Mouse (Mus musculus): Measurements from ENCODE around the gene Mindy4. TPM values are rescaled to one million over a fixed set of nuclear protein-coding genes. Genes with fewer than 3 reads are reported as not detected.

The Mindy4 gene
- total RNA-seq, 4 experiments from 2014 or later: 9.1 to 12.6 (median 10.6) TPM

DNA sequence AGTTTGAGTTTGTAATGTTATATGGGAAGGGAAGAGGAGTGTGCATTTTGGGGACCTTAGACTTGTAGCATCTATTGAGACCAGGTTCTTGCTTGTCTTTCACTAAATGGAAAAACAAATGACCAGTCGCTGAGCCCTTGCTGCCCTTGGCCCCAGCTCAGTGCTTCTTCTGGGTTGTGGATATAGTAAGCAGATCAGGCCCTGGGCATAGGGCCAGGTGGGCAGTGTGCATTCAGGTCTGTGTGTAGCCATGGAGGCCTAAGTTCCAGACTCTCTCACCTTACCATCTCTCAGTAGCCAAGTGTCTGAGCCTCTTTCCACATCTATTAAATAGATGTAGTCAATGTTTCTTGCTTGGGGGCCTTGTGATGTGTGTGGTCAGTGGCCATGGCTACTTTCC lies 92.1 kb downstream of the Mindy4 start:
- DNase-seq (ENCODE audit: low spot score in 2 of 2): no peak

DNA sequence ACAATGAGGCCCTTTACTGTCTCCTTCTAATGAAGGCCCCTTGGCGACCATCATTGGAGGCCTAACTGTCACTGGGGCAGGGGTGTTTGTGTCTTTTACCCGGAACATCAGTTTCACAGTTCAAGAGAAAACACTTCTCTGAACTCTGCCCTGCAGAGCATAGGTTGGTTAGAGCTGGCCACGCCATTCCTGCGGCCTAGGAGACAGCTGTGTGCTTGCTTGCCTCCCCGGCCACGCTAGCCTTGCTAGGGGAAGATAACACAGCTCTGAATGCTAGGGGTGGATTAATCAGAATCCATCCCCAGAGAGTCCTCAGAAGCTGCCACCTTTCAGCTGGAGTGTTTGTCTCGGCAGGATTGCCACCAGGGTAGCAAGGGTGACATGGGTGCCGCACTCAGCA lies 96.3 kb downstream of the Mindy4 start:
- no peak for DNase-seq (ENCODE audit: low spot score in 2 of 2)

DNA sequence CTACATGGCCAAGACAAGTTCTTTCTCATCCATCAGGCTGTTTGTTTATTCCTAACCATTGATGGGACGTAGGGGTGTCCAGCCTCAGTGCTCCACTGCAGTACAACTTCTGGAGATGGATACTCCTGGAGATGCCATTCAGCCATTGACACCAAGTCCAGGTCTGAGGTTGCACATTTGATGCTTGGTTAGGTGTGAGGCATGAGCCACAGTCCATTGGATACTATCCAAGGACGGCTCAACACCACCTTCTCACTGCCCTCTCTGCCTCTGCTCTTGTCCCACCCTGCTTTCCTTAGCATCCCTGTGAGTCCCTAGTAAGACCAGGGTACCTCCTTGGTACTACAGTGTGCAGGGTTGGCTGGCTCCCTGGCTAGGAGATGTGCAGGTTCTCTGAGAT lies 96.7 kb downstream of the Mindy4 start:
- DNase-seq (ENCODE audit: low spot score in 2 of 2): no peak

DNA sequence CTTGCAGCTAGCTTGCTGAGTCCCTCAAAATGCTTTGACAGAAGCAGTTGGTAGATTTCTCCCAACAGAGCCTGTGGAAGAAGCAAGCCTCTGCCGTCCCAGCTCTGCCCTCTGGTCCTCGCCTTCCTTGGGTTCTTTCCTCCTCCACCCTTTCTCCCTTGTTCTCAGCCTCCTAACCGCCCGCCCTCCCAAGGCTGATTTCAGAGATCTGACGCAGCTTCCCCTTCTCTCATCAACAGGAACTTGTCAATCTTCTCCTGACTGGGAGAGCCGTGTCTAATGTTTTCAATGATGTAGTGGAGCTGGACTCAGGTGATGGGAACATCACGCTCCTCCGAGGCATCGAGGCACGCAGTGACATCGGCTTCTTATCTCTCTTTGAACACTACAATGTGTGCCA lies 97.5 kb downstream of the Mindy4 start:
- no peak for DNase-seq (ENCODE audit: low spot score in 2 of 2)

DNA sequence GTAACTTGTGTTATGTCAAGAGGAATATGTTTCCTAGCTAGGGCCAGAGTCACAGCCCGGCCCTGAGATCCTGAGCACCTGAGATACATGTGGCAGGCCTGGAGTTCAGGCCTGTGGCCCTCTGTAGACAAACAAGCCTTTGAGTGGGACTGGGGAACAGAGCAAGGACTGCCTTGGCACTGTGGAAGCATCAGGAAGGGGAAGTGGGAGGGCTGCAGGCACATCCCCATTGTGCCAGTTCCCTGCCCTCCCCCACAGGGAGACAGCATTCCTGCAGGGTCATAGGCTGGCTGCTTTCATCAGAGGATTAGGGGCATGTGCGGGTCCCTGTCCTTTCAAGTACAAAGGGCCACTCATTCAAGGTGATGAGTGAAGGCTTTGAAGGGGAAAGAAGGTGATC lies 107.0 kb downstream of the Mindy4 start:
- no peak for DNase-seq (ENCODE audit: low spot score in 2 of 2)

DNA sequence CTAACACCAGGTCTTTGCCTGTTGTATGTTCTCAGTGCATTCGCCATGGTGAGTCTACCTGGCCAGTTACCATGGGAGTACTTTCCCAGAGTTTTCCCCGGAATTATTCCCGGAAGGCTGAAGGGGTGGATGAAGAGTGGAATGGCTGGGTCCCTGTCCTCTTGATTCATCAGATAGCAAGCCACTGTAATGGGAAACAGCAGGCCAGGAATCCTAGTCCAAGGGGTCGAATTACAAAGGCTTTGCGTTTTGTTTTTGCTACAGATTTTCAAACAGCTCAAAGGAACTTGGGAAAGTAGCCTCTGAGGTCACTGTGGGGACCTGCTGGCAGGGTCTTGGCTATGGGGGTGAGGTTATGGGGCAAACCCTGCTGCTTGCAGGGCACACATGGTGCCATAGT lies 108.8 kb downstream of the Mindy4 start:
- DNase-seq (ENCODE audit: low spot score in 2 of 2): no peak

DNA sequence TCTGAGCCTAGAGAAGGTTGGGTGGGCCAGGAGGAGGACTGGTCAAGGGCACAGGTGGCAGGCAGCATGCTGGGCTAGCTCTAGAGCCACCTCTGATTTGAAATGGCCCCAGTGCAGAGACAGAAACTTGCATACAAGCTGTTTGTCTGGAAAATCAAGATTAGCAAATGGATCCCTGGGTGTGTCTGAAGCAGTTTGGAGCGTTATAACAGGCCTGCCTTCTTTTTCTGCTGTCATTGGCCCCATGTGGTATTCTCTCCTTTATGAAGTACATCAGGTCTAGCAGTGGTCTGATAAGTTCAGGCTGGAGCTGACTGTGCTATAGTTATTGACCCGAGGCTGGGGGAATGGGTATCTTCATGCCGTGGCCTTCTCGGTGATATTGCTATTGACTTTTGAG lies 110.7 kb downstream of the Mindy4 start:
- no peak for DNase-seq (ENCODE audit: low spot score in 2 of 2)

DNA sequence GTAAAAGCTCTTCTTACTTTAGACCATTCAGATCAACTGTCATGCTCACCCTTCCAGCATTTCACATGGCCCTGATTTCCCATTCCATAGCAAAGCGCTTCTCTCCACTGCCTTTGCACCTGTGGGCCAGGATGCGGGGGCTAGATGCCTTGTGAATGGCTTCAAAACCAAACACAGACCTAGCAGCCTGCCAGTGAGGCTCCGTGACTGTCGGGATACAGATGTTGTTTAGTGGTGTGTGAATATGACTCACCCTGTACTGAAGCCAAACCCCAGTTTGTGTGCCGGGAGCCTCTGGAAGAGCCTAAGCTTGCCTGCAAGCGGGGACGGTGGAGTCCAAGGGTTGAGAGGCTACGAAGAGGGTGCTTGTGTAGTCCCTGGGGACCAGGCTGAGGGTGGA lies 111.4 kb downstream of the Mindy4 start:
- peak; percentile 10 to 73 for DNase-seq (ENCODE audit: low spot score in 2 of 2)

DNA sequence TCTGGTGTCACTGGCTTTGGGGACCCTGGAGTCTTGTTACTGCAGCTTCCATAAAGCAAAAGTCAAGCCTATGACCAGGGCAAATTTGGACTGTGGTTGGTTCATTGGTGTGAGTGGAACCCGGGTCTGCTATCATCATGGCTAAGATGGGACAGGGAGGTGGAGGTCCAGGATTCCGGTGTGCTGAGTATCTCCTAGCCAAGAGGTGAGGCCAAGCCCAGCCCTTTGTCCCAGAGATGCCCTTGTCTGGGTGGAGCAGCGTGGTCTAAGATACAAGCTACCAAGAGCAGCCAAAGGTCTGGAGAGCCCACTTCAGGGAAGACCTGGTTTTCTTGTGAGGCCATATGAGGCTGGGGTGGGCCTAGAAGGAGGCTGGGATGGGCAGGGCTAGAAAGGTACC lies 115.4 kb downstream of the Mindy4 start:
- DNase-seq (ENCODE audit: low spot score in 2 of 2): no peak

DNA sequence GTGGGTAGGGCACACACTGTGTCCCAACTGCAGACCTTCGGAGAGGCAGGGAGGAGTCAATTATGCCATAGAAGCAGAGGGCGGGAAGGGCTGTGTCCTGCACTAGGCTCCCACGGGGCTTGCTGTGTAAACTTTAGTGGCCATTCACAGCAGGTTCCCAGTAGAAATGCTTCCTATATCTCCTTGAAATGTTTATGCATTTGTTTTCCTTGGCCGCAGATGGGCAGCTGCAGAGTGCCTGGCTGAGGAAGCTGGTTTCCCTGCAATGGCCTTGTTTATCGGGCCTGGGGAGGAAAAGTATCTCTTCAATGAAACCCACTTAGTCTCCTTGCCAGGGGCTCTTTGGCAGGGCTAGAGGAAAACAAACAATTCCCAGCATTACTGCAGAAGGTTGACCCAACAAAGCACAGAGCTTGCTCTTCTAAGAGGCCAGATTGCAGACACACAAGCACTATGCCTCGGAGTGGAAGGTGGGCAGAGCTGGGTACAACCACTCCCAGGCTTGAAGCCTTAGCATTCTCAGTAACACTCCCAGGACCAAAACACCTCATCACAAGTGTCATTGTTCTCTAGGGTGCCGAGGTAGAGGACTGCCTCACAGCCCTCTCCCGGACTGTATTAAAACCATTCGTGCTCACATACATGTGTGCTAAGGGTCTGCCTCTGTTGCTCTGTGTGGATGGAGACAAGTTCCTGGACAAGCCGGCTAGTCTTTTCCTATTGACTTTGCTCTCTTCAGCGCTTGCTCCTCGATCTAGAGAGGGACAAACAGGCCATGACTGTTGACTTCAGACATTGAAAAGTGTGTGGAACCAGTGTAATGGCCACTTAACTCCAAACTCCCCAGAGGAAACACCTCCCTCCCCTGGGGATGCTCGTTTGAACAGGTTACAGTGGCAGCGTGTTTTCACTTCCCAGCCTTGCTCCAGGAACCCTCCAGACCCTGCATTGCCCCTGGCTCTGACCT lies 116.7 kb downstream of the Mindy4 start:
- DNase-seq (ENCODE audit: low spot score in 2 of 2): no peak

DNA sequence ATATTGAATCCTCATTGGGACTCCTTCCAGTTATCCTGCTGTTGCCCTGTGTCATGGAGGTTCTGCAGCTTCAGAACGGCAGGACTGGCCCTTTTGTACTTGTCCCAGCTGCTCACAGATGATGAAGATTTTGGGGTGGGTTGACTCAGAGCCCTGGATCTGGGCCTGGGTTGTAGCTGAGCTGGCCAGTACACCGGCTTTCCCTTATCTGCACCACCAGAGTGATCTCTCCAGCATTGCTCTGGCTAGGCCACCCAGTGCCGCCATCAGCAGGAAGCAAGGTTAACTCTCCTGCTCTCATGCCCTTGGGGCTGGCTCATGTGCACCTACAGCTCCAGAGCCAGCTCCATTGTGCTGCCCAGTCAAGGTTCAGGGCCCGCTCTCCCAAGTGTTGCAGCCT lies 117.7 kb downstream of the Mindy4 start:
- DNase-seq (ENCODE audit: low spot score in 2 of 2): no peak

DNA sequence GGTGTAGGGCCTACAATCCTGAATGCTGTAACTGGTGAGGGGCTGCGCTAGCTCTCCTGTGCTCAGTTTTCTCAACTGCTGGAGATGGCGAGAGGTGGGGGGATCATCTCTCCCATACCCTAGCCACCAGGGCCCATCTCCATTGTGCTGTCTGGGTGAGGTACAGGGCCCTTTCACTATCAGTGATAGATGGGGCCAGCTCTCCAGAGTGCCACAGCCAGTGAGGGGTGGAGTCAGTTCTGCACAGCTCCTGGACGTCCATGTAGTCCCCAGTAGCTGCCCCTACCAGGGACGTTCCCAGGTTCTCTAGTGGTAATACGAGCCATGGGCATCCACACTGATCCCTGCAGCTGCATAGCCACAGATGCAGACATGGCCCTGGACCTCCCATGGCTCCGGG lies 118.3 kb downstream of the Mindy4 start:
- DNase-seq (ENCODE audit: low spot score in 2 of 2): no peak

DNA sequence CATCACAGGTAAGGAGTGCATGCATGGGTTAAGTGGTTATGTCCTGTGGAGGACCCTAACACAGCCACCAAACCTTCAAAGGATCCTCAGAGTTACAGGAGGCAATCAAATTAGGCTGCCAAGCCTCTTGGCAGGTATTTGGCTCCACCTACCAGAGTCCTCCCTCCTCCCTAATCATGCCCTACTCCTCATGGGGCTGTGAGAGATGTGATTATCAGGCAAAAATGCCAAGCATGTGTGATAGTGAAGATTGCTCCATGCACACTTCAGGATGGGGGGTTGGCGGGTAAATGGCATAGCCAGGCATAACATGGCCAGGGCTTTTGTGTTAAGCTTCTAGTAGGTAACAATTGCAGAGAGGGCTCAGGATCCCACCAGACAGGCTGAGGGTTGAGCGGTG lies 119.8 kb downstream of the Mindy4 start:
- no peak for DNase-seq (ENCODE audit: low spot score in 2 of 2)

DNA sequence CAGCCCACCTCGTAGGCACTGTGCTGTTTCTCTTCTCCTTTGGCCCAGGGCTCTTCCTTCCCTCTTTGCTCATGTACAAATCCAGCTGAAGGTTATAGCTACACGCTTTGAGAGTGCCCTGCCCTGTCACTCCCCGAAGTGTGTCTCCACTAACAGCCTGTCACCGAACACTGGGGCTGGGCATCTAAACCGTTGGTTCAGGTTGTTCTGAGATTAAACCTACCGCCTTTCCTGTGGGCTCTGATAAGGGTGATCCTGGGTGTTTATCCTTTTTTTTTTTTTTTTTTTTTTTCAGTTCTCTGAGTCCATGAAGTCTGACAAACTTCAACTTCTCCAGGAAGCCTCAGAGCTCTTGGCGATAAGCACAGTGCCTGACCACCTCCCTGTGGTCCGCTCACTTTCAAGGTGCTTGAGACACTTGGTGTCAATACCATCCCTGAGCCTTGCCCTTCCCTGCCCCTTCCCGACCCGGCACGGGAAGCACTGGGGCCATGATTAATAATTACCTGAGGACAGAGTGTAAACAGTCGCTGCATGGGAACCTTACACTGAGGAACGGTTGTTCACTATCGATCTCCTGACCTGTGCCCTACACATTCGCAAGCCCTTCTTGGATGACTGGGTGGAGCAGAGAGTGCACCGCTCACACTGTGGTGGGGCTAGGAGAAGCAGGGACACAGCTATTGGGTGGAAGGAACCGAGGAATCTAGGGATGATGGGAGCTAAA lies 120.9 kb downstream of the Mindy4 start:
- DNase-seq (ENCODE audit: low spot score in 2 of 2): no peak

DNA sequence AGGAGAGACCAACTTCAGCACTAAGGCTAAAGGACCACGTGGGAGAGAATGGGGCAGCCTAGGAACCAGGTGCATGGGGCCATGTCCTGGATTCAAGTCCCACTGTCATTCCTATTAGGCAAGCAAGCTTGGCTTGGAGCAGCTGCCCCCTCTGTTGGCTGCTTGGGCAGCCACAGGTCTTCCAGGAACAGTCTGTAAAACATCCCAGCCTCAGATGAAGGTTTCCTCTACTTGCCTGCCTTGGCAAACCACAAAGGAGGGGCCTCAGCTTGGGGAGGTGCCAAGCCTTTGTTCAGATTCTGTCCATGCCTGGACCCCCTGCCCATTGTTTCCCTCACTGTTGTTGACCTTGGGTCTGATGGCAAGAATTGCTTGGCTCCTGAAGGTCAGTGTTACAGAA lies 121.6 kb downstream of the Mindy4 start:
- DNase-seq (ENCODE audit: low spot score in 2 of 2): no peak

DNA sequence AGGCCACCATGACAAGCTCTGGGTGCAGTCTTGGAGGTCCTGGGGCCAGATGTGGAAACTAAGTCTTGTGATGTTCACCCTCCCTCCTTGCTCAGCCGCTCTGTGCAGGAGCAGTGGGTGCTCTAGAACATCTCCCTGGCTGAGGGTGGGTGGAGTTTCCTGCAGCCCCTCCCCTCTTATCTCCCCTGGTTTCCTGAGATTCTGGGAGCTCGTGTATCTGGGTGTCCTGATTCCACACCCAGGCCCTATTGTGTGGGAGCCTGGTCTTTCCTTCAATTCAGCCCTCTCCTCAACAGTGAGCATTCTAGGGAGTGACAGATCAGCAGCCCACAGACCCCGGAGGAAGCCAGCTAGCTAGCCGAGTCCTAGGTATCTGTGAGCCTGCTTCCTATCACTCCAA lies 123.1 kb downstream of the Mindy4 start:
- DNase-seq (ENCODE audit: low spot score in 2 of 2): no peak

DNA sequence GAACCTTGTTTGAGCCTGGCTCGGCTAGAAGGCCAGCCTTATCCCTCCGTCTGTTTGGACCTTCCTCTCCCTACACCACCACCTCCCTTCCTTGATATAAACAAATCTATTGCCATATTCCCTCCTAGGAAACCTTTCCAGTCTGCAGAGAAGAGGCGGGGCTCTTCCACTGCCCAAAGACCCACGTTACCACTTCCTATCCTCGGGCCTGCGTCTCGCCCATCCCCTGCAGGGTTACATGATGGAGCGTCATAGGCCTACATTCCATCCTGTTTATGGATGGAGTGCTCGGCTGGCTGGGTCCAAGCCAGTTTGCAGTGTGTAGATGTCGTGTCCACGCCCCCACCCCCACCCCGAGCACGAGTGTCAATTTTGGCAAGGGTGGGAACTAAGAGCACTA lies 124.1 kb downstream of the Mindy4 start:
- DNase-seq (ENCODE audit: low spot score in 2 of 2): no peak

DNA sequence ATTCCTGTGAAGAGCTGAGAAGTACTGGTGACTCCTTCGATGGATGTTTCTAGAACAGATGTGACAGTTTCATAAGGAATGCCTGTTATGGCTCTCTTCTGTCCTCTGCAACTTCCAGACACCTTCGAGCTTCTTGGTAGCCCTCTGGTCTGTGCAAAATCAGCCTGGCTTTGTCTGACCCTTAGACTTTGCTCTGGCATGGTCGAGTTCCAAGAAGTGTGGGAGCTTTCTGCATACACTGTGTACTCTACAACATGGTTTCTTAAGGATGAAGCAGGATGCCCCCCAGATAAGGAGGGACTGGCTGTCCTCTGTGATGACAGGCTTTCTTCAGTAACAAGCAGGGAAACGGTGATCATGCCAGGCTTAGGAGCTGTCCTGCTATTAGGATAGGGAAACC lies 125.0 kb downstream of the Mindy4 start:
- DNase-seq (ENCODE audit: low spot score in 2 of 2): no peak

DNA sequence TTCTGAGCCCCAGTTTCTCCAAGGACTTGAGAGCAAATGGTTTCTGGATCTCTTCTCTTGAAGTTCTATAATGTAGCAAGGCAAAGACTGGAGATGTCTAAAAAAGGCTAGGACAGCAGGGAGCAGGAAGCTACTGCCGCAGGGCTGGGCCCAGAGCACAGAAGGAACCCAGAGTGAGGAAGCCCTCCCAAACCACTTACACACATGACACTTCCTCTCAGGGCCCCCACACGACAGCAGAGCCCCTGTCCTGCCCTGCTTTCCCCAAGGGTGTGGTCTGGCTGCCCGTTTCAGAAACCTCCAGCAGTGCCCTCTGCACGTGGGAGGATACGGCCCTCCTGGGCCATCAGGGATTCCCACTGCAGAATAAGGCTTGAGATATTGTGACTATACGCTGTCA lies 128.1 kb downstream of the Mindy4 start:
- DNase-seq (ENCODE audit: low spot score in 2 of 2): no peak

DNA sequence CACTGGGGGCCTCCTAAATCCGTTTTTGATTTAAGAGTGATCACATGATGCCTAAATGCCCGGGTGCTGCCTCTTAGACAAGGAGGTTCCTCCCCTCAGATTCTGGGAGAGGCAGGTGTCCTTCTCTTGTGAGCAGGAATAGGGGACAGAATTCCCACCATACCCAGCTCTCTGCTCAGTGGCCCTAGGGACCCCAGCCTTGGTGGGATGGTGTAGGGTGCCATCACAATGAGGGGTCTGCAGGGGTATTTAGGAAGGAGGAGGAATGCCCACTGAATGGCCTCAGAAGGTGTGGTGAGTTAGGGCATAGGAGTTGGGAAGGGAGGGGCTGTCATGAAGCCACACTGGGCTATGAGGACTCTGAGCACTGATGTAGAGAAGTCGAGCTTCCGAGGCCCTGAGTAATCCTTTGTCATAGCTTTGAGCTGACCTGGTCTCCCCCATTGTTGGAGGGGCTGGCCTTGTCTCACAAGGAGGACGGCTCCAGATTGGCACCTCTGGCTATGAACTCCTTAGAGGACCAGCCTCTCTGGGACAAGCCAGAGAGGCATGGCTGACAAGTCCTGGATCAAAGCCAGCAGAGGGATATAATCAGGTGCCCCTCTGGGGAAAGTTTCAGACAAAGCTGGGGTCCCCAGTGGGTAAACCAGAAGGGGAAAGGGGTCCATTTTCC lies 129.1 kb downstream of the Mindy4 start:
- DNase-seq (ENCODE audit: low spot score in 2 of 2): no peak

DNA sequence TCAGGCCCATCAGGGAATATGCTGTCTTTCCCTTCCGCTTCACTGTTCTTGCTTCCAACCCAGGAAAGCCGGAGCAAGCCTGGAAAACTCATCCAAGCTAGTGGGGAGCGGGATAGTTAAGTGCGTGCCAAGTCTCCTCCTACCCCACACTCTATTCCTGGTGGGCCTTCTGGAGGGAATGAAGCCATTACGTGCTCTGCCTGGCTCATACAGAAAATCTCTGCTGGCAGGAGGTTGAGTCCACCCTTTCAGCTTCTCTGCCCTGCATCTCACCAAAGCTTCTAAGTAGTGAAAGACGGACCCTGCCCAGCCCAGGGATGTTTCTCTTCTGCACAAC lies 129.6 kb downstream of the Mindy4 start:
- DNase-seq (ENCODE audit: low spot score in 2 of 2): no peak

DNA sequence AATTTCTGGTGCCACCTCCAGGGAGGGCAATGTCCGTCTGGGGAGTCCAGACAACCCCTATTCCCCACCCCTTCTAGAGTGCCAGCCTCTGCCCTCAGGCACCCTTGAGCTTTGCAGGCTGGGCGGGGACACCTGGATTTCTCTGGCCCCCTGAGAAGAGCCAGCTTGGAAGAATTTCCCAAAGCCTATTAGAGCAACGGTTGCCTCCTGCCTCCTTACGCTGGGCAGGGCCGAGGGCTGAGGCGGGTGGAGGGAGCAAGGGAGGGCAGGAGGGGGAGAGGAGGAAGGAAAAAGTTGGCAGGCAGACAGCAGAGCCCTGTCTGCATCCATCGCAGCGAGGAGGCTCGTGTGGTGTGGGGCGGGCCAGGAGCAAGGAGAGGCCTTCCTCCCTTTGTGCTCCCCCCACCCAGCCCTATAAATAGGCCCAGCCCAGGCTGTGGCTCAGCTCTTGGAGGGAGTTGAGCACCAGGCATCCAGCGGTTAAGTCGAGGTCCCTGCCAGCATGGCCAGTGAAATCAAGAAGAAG lies 132.9 kb downstream of the Mindy4 start, which contains the start of gene Aqp1:
TSS of gene Aqp1 (plus strand) at position 444 of the 526 bp plus-strand sequence.
- no peak for DNase-seq (ENCODE audit: low spot score in 2 of 2)

Data from left cerebral cortex, adult 8-10 months (tissue).